Mouse (Mus musculus) midbrain, embryonic 12.5 days (tissue): ENCODE results near the gene Zdhhc15. TPM values are rescaled to one million over a fixed set of nuclear protein-coding genes. Genes with fewer than 3 reads are reported as not detected.

ENCODE experiments used
- ATAC-seq: fragments of 200-750 bp; cut with Nextera tagmentation; 2 replicates; pipeline ENCODE4 v1.8.0; 2017; ENCODE audit warnings: low read depth, moderate TSS enrichment, moderate library complexity; ENCODE audit not compliant: low FRiP score
- H3K27ac ChIP-seq: fragments of 300-500 bp; sonication (generic); replicated peaks from 2 replicates; pipeline ENCODE4 v1.5.1; 2016; ENCODE audit warnings: mild to moderate bottlenecking
- H3K27me3 ChIP-seq: fragments of 300-500 bp; sonication (generic); 2 replicates; pipeline ENCODE4 v1.6.1; 2016; ENCODE audit warnings: mild to moderate bottlenecking
- H3K36me3 ChIP-seq: fragments of 300-500 bp; sonication (generic); 2 replicates; pipeline ENCODE4 v1.6.1; 2016
- H3K4me1 ChIP-seq: fragments of 300-500 bp; sonication (generic); 2 replicates; pipeline ENCODE4 v1.6.1; 2016
- H3K4me2 ChIP-seq: fragments of 300-500 bp; sonication (generic); replicated peaks from 2 replicates; pipeline ENCODE4 v1.6.1; 2016; ENCODE audit warnings: mild to moderate bottlenecking, moderate library complexity
- H3K4me3 ChIP-seq: fragments of 300-500 bp; sonication (generic); 2 replicates; pipeline ENCODE4 v1.5.1; 2016; ENCODE audit warnings: mild to moderate bottlenecking
- H3K9ac ChIP-seq: fragments of 300-500 bp; sonication (generic); replicated peaks from 2 replicates; pipeline ENCODE4 v1.6.1; 2016; ENCODE audit warnings: mild to moderate bottlenecking, moderate library complexity
- H3K9me3 ChIP-seq: fragments of 300-500 bp; sonication (generic); 2 replicates; pipeline ENCODE4 v1.6.1; 2016; ENCODE audit warnings: mild to moderate bottlenecking
- WGBS: fragments of 180-500 bp; shearing (Covaris S2); methylation state at CpG from one replicate; pipeline ENCODE4 v1.1.7; 2016; 5-methylcytosine and 5-hydroxymethylcytosine counted together
- polyA plus RNA-seq: library from polyadenylated mRNA; unstranded; fragments of >200 nt; fragmentation: Nextera tagmentation; extraction: Ambion mirVana; gene quantifications from 2 replicates; pipeline ENCODE4 v1.2.1, GENCODE M21; 2016

Zdhhc15 gene
- polyA plus RNA-seq, 1 experiment from 2014 or later: 10.5 TPM

DNA sequence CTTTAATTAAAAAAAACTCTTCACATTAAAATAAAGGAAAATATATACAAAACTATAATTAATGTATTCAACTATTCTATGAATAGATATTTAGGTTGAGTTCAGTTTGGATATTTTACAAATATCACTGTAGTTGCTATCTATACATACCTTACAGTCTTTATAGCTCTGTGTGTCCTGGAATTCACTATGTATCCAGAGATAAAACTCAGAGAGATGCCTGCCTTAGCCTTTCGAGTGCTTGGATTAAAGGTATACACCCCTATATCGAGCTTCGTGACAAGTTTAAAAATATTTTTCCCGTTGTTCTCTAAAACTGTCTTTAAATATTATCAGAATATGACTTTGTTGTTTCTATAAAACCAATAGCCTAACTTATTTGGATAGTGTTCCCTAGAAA, 128.2 kb downstream of the Zdhhc15 start:
- Histone ChIP-seq H3K27ac (no peak overlapping the region), H3K4me3 (no peak overlapping the region), H3K4me2 (no peak overlapping the region), H3K27me3 (peaks cover 38% of the 10 kb centered on the region), H3K9me3 (no peaks in the 10 kb centered on the region), H3K4me1 (no peaks in the 10 kb centered on the region), H3K36me3 (no peaks in the 10 kb centered on the region), H3K9ac (no peak overlapping the region)
- ATAC-seq: no peak
- 94% methylated on average over 4 of the region's 4 CpGs for WGBS

DNA sequence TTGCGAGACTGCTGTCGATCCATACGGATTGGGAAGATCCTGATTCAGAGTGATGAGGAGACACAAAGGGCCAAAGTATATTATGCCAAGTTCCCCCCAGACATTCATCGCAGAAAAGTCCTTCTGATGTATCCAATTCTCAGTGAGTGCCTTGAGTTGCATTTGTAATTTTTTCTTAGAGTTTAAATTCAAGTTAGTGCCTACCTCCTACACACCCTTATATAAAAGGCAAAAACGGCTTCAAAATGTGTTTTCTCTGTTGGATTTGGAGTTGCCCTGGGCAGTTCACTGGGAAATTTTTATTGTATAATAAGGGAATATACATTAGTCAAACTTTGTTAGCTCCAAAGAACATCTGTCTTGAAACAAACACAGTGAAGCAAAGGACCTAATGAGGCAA, 169.1 kb downstream of the Zdhhc15 start:
- 73% methylated on average over 5 of the region's 5 CpGs for WGBS
- H3K4me1 ChIP-seq: no peaks in the 10 kb centered on the region
- no peaks in the 10 kb centered on the region for H3K9me3 ChIP-seq
- no peak for ATAC-seq
- no peak overlapping the region for H3K9ac ChIP-seq
- H3K36me3 ChIP-seq: no peaks in the 10 kb centered on the region
- H3K4me2 ChIP-seq: no peak overlapping the region
- H3K4me3 ChIP-seq: no peak overlapping the region
- peaks cover 41% of the 10 kb centered on the region for H3K27me3 ChIP-seq
- H3K27ac ChIP-seq: no peak overlapping the region

- H3K4me2 ChIP-seq: no peak overlapping the region
- H3K9ac ChIP-seq: no peak overlapping the region
- no peaks in the 10 kb centered on the region for H3K9me3 ChIP-seq
- ATAC-seq: no peak
- no peaks in the 10 kb centered on the region for H3K4me1 ChIP-seq
- peaks cover 8% of the 10 kb centered on the region; the same call in 1 of the 2 replicates for H3K27me3 ChIP-seq
- WGBS: 59% methylated on average over 4 of the region's 4 CpGs
- no peak overlapping the region for H3K27ac ChIP-seq
- no peak overlapping the region for H3K4me3 ChIP-seq
- H3K36me3 ChIP-seq: no peaks in the 10 kb centered on the region
These were observed 181.1 kb downstream of the Zdhhc15 start for GRCm38 (mm10) chrX:104489626-104490355.

DNA sequence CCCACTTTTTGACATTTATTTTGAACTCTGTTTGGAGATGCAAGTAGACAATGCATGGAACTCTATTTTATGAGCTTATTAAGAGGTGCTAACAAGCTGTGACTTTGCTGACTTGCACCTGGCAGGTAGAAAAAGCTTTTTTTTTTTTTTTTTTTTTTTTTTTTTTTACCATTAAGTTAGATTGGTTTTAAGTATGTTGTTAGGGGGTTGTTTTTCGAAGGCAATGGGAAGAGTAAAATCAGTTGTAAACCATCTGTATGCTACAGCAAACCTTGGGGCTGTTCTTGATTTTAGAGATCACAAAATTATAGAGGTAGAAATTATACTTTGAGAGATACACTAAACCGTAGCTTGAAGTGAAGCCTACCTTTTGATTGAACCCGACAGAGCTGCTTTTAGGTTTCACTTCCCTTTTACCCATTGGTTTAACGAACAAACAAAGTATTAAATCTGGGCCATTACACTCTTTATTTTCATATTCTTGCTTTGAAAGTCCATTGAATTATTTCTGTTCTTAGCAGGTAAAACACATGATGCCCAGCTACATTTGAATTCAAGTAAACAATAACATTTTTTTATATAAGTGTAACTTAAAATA, 181.9 kb downstream of the Zdhhc15 start:
- Histone ChIP-seq H3K4me3 (no peak overlapping the region), H3K9me3 (no peaks in the 10 kb centered on the region), H3K27me3 (peaks cover 15% of the 10 kb centered on the region; the same call in 1 of the 2 replicates), H3K27ac (no peak overlapping the region), H3K36me3 (no peaks in the 10 kb centered on the region), H3K9ac (no peak overlapping the region), H3K4me1 (no peaks in the 10 kb centered on the region), H3K4me2 (no peak overlapping the region)
- WGBS: 78% methylated on average over 4 of the region's 4 CpGs
- ATAC-seq: no peak

- no peaks in the 10 kb centered on the region for H3K4me1 ChIP-seq
- peaks cover 22% of the 10 kb centered on the region; the same call in 1 of the 2 replicates for H3K27me3 ChIP-seq
- H3K4me2 ChIP-seq: no peak overlapping the region
- 77% methylated on average over 3 of the region's 3 CpGs for WGBS
- no peak overlapping the region for H3K9ac ChIP-seq
- no peaks in the 10 kb centered on the region for H3K36me3 ChIP-seq
- H3K4me3 ChIP-seq: no peak overlapping the region
- no peak overlapping the region for H3K27ac ChIP-seq
- H3K9me3 ChIP-seq: no peaks in the 10 kb centered on the region
- ATAC-seq: no peak
These were observed 182.8 kb downstream of the Zdhhc15 start for GRCm38 (mm10) chrX:104488036-104488435.

Other genes starting within 250 kb of the Zdhhc15 start
- gene Uprt, start 188.2 kb downstream of the Zdhhc15 start, polyA plus RNA-seq: 1.6 and 2.2 TPM in 2 replicates
- 9.1 and 9.3 TPM in 2 replicates for gene Magee2, start 186.2 kb upstream of the Zdhhc15 start, polyA plus RNA-seq